ENCODE assay signal across 21 mouse cellular contexts in genomic region chr15:84995041-84995440, GRCm38 (mm10). TPM values are rescaled to one million over a fixed set of nuclear protein-coding genes. Genes with fewer than 3 reads are reported as not detected.
DNase-seq lines count a peak whose midpoint lies in the region; ATAC-seq and TF ChIP-seq lines count a peak whose summit lies in the region.
"Had no signal": no experiment of that assay in that cellular context is flagged by ENCODE, and none has a peak within 500 bp of the region (broad histone marks: within the 10 kb centered on the region; RNA-seq: fewer than 3 reads in every experiment).

No protein-coding gene starts in this region.

- H3K4me3 ChIP-seq in layer of hippocampus, adult 2 months: no peak overlapping the region
- H3K4me3 ChIP-seq in bone marrow, adult 2 months (replicated peaks; ENCODE audit: control insufficient read depth, low read depth, low read length): no peak overlapping the region
- H3K4me3 ChIP-seq: embryonic facial prominence, embryonic 15.5 days; kidney, embryonic 15.5 days; liver, embryonic 15.5 days; myocyte had no signal

- 27% methylated on average over 6 of the region's 6 CpGs for whole genome bisulfite sequencing in bone marrow, adult 2 months

- TF ChIP-seq CTCF in layer of hippocampus, adult 2 months (conservative IDR thresholded peaks at IDR 0.05): no peak
- no peak for TF ChIP-seq CTCF in bone marrow, adult 2 months (IDR thresholded peaks at IDR 0.05; ENCODE audit: control insufficient read depth, insufficient read depth, low read length)

- H3K27ac ChIP-seq in layer of hippocampus, adult 2 months: peak overlapping the region; percentile 51; the same call in 1 of the 2 replicates
- peak overlapping the region; percentile 85 for H3K27ac ChIP-seq in bone marrow, adult 2 months (ENCODE audit: control insufficient read depth, insufficient read depth, low read depth, low read length, poor library complexity)
- H3K27ac ChIP-seq: embryonic facial prominence, embryonic 15.5 days; kidney, embryonic 15.5 days; liver, embryonic 15.5 days had no signal

- no peak for TF ChIP-seq POLR2A in bone marrow, adult 2 months (IDR thresholded peaks at IDR 0.05; ENCODE audit: borderline replicate concordance, control insufficient read depth, low read depth, low read length)

- DNase-seq in layer of hippocampus, adult 2 months (ENCODE audit: low spot score in 2 of 2): no peak
- DNase-seq in layer of hippocampus, postnatal 14 days (ENCODE audit: low spot score in 2 of 2): no peak
- DNase-seq in 416B (ENCODE audit: low read depth): peak; percentile 60
- DNase-seq in naive thymus-derived CD4-positive, alpha-beta T cell, adult 2 months (ENCODE audit: low read depth): peak; percentile 16
- no peak for DNase-seq in adrenal gland, postnatal 10 days
- DNase-seq: gastrocnemius, postnatal 10 days; heart, postnatal 4 days; layer of hippocampus, adult 9-11 months; right cerebral cortex, postnatal 14 days; thymus, postnatal 36 days had no signal

- no peak for ATAC-seq in activated CD4-positive, CD25-positive, alpha-beta regulatory T cell, adult 4 months
- ATAC-seq: forebrain, embryonic 14.5 days had no signal

- H3K4me1 ChIP-seq in bone marrow, adult 2 months (ENCODE audit: control insufficient read depth, insufficient read depth, low read length): peaks cover 11% of the 10 kb centered on the region
- H3K4me1 ChIP-seq: liver, embryonic 15.5 days had no signal

RNA-seq across cellular contexts. Expression of gene 5031439G07Rik, which starts 6.7 kb away (rescaled TPM):
- total RNA-seq in layer of hippocampus, adult 2 months (2021): 10 to 100 TPM; 85.0 to 95.0 TPM
- total RNA-seq in layer of hippocampus, postnatal 14 days (2021): 100 to 1,000 TPM; 114 TPM
- 11.9 and 14.9 TPM in 2 replicates for polyA plus RNA-seq in bone marrow, adult 2 months (2011; ENCODE audit: insufficient read depth, insufficient read length, low replicate concordance, missing spikeins)
- 1 to 10 TPM; 1.2 TPM for polyA plus RNA-seq in activated CD4-positive, CD25-positive, alpha-beta regulatory T cell, adult 4 months (2017; shearing (Covaris generic))
- 10 to 100 TPM; 38.6 to 47.8 TPM for total RNA-seq in adrenal gland, postnatal 10 days (2021)

RNA-seq across cellular contexts. Expression of gene Upk3a, which starts 21.9 kb away (rescaled TPM):
- total RNA-seq in layer of hippocampus, adult 2 months (2021): not detected
- total RNA-seq in layer of hippocampus, postnatal 14 days (2021): not detected
- polyA plus RNA-seq in bone marrow, adult 2 months (2011; ENCODE audit: insufficient read depth, insufficient read length, low replicate concordance, missing spikeins): not detected in 2 replicates
- not detected for polyA plus RNA-seq in activated CD4-positive, CD25-positive, alpha-beta regulatory T cell, adult 4 months (2017; shearing (Covaris generic))
- not detected for total RNA-seq in adrenal gland, postnatal 10 days (2021)
- total RNA-seq: adrenal gland, adult 18-20 months; gastrocnemius, postnatal 10 days; heart, postnatal 4 days; left cerebral cortex, postnatal 14 days; megakaryocyte-erythroid progenitor cell, adult 5-6 weeks had no signal
- polyA plus RNA-seq: heart, embryonic 11.5 days; liver, embryonic 15.5 days; myocyte had no signal

RNA-seq across cellular contexts. Expression of gene Fam118a, which starts 33.7 kb away (rescaled TPM):
- total RNA-seq in layer of hippocampus, adult 2 months (2021): 10 to 100 TPM; 26.9 to 35.9 TPM
- total RNA-seq in layer of hippocampus, postnatal 14 days (2021): 10 to 100 TPM; 26.2 to 27.3 TPM
- polyA plus RNA-seq in bone marrow, adult 2 months (2011; ENCODE audit: insufficient read depth, insufficient read length, low replicate concordance, missing spikeins): 2.0 and 8.7 TPM in 2 replicates
- polyA plus RNA-seq in activated CD4-positive, CD25-positive, alpha-beta regulatory T cell, adult 4 months (2017; shearing (Covaris generic)): 10 to 100 TPM; 33.0 to 39.2 TPM
- 10 to 100 TPM; 14.6 to 15.5 TPM for total RNA-seq in adrenal gland, postnatal 10 days (2021)

Comparison
In these comparisons a context has a peak if more than half of its experiments do, and no peak if none do; other contexts are left out.
1. DNase-seq: peak in 416B (single experiment) and naive thymus-derived CD4-positive, alpha-beta T cell, adult 2 months (single experiment); none in layer of hippocampus, adult 2 months (0 of 2), layer of hippocampus, postnatal 14 days (0 of 2) and adrenal gland, postnatal 10 days (single experiment).